Mouse (Mus musculus) neural tube, embryonic 12.5 days (tissue): ENCODE data around the gene Gpx5. TPM values are rescaled to one million over a fixed set of nuclear protein-coding genes. Genes with fewer than 3 reads are reported as not detected.

Experiments used
- ATAC-seq: fragments of 200-750 bp; cut with Nextera tagmentation; 2 replicates; pipeline ENCODE4 v1.8.0; 2017; ENCODE audit warnings: low read depth, mild to moderate bottlenecking, moderate TSS enrichment, moderate library complexity; ENCODE audit not compliant: low FRiP score
- H3K27ac ChIP-seq: fragments of 300-500 bp; sonication (generic); 2 replicates; pipeline ENCODE4 v1.5.1; 2016
- H3K27me3 ChIP-seq: fragments of 300-500 bp; sonication (generic); replicated peaks from 2 replicates; pipeline ENCODE4 v1.6.1; 2016; ENCODE audit warnings: mild to moderate bottlenecking
- H3K36me3 ChIP-seq: fragments of 300-500 bp; sonication (generic); 2 replicates; pipeline ENCODE4 v1.6.1; 2016; ENCODE audit warnings: mild to moderate bottlenecking
- H3K4me1 ChIP-seq: fragments of 300-500 bp; sonication (generic); 2 replicates; pipeline ENCODE4 v1.6.1; 2016
- H3K4me2 ChIP-seq: fragments of 300-500 bp; sonication (generic); replicated peaks from 2 replicates; pipeline ENCODE4 v1.6.1; 2016; ENCODE audit warnings: mild to moderate bottlenecking
- H3K4me3 ChIP-seq: fragments of 300-500 bp; sonication (generic); 2 replicates; pipeline ENCODE4 v1.5.1; 2016
- H3K9ac ChIP-seq: fragments of 300-500 bp; sonication (generic); 2 replicates; pipeline ENCODE4 v1.6.1; 2016; ENCODE audit warnings: mild to moderate bottlenecking
- H3K9me3 ChIP-seq: fragments of 300-500 bp; sonication (generic); 2 replicates; pipeline ENCODE4 v1.6.1; 2016; ENCODE audit warnings: mild to moderate bottlenecking
- WGBS: fragments of 180-500 bp; shearing (Covaris S2); methylation state at CpG from one replicate; pipeline ENCODE4 v1.1.7; 2016; 5-methylcytosine and 5-hydroxymethylcytosine counted together
- polyA plus RNA-seq: library from polyadenylated mRNA; unstranded; fragments of >200 nt; fragmentation: Nextera tagmentation; extraction: Ambion mirVana; gene quantifications from 2 replicates; pipeline ENCODE4 v1.2.1, GENCODE M21; 2016

The Gpx5 gene
- polyA plus RNA-seq, result not detected in 2 replicates

DNA sequence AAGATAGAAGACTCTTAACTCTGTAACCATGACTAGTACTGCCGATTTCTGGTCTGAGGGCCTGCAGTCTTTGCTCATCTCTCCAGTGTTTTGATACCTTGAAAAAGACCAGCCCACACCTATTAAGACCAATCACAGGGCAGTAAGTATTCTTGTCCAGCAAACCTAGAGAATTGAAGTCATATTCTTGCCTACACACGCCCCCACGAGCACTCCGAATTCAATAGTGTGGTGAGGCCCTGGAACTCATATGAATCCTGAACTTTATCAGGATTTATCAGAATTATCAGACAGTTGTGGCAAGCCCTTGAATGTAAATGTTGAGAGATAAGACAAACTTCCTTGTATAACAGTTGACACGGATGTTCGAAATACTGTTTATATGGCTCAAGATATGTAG, at the start of gene Gpx5:
TSS of gene Gpx5 (minus strand) at position 101 of the 400 bp plus-strand sequence.
- Histone ChIP-seq H3K4me3 (no peak within 1 kb of the TSS), H3K9me3 (no peaks in the 10 kb centered on the region), H3K27ac (no peak within 1 kb of the TSS), H3K4me2 (no peak within 1 kb of the TSS), H3K36me3 (no peaks in the 10 kb centered on the region), H3K27me3 (no peaks in the 10 kb centered on the region), H3K4me1 (no peaks in the 10 kb centered on the region), H3K9ac (no peak within 1 kb of the TSS)
- 95% methylated on average over 6 of the region's 6 CpGs for WGBS
- no peak for ATAC-seq

DNA sequence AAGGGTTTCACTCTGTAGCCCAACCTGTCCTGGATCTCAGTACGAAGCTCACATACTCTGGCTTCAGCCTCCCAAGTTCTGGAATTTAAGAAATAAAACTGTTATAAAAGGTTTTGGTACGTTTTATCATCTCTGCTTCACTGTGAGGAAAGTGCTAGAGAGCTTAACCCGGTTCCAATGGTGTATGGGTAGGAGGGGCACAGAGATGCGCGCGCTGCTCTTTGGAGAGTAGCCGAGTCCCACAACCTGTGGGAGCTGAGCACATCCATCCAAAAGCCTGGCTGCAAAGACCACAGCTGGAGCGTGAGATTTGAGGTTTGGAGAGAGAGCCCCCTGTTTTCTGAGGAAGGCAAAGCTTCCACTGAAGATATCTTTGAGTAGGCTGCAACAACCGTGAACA, 34.9 kb upstream of the Gpx5 start:
- Histone ChIP-seq H3K4me3 (peak overlapping the region; percentile 31), H3K4me1 (0 out of 2 replicates have a peak, but pooled peaks cover 3% of the 10 kb centered on the region), H3K4me2 (peak overlapping the region; percentile 56), H3K9ac (no peak overlapping the region), H3K9me3 (no peaks in the 10 kb centered on the region), H3K36me3 (no peaks in the 10 kb centered on the region), H3K27ac (no peak overlapping the region), H3K27me3 (no peaks in the 10 kb centered on the region; the same call in 1 of the 2 replicates)
- 0% methylated on average over 9 of the region's 9 CpGs for WGBS
- no peak for ATAC-seq

DNA sequence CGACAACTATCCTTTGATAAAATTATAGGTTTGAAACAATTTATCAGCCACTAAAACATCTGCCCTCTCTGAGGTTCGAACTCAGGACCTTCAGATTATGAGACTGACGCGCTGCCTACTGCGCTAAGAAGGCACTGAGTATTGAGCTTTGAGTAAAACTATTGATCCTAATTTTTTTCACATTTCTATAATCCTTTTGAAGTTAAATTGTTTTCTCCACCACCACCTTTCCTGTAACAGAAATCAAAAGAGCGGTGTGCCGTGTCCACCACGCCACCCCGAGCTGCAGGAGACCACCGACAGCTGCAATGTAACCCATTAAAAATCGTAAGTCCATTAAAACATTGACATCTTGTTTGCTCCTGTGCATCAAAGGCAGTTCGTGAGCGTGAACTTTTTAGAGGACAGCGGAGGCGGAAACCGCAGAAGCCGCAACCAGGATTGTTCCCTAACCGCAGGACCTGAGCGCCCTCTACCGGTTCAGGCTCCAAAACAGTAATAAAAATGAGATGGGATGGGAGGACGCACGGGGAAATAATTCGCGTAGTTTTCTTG, 34.2 kb upstream of the Gpx5 start:
- H3K9ac ChIP-seq, result no peak overlapping the region
- peak overlapping the region; percentile 31 for H3K4me3 ChIP-seq
- H3K27ac ChIP-seq, result no peak overlapping the region
- H3K9me3 ChIP-seq, result no peaks in the 10 kb centered on the region
- 0 out of 2 replicates have a peak, but pooled peaks cover 3% of the 10 kb centered on the region for H3K4me1 ChIP-seq
- under 1% methylated on average over 24 of the region's 24 CpGs for WGBS
- peak overlapping the region; percentile 56 for H3K4me2 ChIP-seq
- no peaks in the 10 kb centered on the region; the same call in 1 of the 2 replicates for H3K27me3 ChIP-seq
- H3K36me3 ChIP-seq, result no peaks in the 10 kb centered on the region
- ATAC-seq, result peak; percentile 85

DNA sequence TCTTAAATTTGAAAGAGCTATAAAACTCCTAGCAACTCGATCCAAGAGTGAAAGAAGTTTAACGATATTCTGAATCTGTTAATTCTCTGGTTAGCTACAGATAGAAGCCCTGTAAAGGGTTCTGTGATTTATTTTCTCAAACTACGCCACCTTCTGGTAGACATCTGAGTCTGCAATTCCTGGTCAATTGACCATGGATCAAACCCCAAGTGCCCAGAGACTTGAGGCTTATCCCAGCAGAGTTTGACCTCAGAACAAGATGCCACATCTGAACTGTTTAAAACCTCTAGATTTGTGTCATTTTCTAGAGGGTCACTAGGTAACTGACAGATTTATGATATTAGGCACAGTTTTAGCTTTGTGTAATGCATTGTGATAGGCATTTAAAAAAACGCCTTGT, 33.7 kb upstream of the Gpx5 start:
- H3K36me3 ChIP-seq, result no peaks in the 10 kb centered on the region
- no peak overlapping the region for H3K4me3 ChIP-seq
- H3K9me3 ChIP-seq, result no peaks in the 10 kb centered on the region
- ATAC-seq, result peak; percentile 41; the same call in 1 of the 2 replicates
- no peaks in the 10 kb centered on the region; the same call in 1 of the 2 replicates for H3K27me3 ChIP-seq
- no peak overlapping the region for H3K27ac ChIP-seq
- 0 out of 2 replicates have a peak, but pooled peaks cover 3% of the 10 kb centered on the region for H3K4me1 ChIP-seq
- H3K4me2 ChIP-seq, result peak overlapping the region; percentile 56
- H3K9ac ChIP-seq, result no peak overlapping the region
- whole genome bisulfite sequencing, result 11% methylated on average over 4 of the region's 4 CpGs

DNA sequence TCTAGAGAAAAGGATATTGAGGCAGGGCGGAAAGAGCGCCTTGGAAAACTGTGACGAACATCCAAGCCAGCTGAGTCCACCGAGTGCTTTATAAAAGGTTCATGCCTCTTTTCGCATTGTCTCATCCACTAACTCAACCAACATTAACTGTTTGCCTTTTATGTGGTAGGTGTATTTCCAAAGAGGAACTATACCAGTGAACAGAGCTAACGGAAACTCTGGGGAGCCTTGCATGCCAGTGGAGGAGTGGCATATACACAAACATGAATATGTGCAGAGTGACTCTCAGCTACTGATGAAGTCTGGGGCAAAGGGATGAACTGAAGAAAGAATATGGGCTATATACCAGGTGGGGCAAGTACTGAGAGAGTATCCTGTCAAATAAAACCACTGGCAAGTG, 30.9 kb upstream of the Gpx5 start:
- no peak for ATAC-seq
- 71% methylated on average over 6 of the region's 6 CpGs for WGBS
- 0 out of 2 replicates have a peak, but pooled peaks cover 3% of the 10 kb centered on the region for H3K4me1 ChIP-seq
- H3K4me3 ChIP-seq, result no peak overlapping the region
- no peaks in the 10 kb centered on the region; the same call in 1 of the 2 replicates for H3K27me3 ChIP-seq
- H3K9me3 ChIP-seq, result no peaks in the 10 kb centered on the region
- no peak overlapping the region for H3K27ac ChIP-seq
- no peak overlapping the region for H3K9ac ChIP-seq
- H3K4me2 ChIP-seq, result peak overlapping the region; percentile 23
- no peaks in the 10 kb centered on the region for H3K36me3 ChIP-seq

DNA sequence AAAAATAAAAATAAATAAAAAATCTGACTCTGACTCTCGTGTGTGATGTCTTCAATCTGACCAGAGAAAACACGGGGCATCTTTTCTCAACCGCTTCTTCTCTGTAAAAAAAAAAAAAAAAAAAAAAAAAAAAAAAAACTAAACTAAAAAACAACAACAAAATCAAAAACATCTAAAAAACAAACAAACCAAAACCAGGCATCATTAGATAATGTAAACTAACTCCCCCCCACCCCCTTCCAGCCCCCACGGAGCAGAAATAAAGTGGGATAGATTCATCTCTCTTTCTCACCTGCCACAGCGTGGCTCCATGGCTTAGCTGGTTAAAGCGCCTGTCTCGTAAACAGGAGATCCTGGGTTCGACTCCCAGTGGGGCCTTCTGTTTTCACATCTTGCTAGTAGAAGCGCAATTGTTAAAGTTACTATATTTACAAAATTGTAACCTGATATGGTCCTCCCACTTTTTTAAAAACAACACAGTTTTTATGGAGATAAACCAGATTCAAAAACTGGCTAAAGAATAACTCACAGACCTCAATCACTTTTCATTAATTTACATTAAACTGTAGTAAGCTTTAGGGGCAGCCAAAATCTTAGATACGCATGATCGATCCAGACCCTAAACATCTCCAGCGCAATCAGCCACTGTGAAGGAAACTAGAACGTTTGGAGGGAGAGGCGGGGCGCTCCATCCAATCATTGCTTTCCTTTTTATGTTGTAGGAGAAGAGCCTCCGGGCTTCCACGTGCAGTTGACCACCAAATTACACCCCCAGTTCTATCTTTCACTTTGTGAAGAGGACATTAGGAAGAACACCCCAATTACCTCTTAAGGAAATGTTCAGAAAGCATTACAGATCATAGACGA, 30.2 kb upstream of the Gpx5 start:
- no peak for ATAC-seq
- Histone ChIP-seq H3K27me3 (no peaks in the 10 kb centered on the region; the same call in 1 of the 2 replicates), H3K4me3 (0 out of 2 replicates have a peak overlapping the region, but pooled peaks have one; percentile 5), H3K4me2 (peak overlapping the region; percentile 48), H3K27ac (no peak overlapping the region), H3K4me1 (0 out of 2 replicates have a peak, but pooled peaks cover 3% of the 10 kb centered on the region), H3K36me3 (no peaks in the 10 kb centered on the region), H3K9ac (no peak overlapping the region), H3K9me3 (no peaks in the 10 kb centered on the region)
- WGBS, result 17% methylated on average over 18 of the region's 18 CpGs

DNA sequence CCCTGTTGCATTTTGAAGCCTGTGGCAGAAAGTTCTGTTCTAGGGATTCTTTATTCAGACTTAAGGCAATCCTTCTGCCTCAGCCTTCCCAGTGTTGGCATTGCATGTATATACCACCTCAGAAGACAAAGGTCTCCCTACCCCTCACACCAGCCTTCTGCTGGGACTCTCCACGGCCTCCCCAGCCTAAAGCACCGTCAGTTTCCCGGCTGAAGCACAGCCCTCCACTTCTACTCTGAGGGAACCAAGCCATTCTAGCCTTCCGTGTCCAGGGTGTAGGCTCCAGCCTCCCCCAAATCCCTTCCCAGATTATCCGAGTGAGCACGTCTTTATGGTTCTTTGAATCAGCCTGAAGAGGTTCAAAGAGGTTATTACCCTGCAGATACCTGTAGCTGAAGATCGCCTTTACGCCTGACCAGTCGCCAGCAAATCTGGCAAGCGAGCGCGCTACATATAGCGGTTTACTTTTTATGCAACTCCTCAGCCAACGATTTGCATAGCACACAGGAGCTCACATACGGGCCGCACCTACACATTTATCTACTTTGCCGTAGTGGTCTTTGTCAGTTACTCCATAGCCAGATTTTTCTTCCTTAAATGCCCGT, 29.5 kb upstream of the Gpx5 start:
- WGBS, result 1% methylated on average over 18 of the region's 18 CpGs
- Histone ChIP-seq H3K27me3 (no peaks in the 10 kb centered on the region; the same call in 1 of the 2 replicates), H3K27ac (no peak overlapping the region), H3K36me3 (no peaks in the 10 kb centered on the region), H3K9me3 (no peaks in the 10 kb centered on the region), H3K4me1 (no peaks in the 10 kb centered on the region), H3K4me2 (peak overlapping the region; percentile 48), H3K4me3 (peak overlapping the region; percentile 5; the same call in 1 of the 2 replicates), H3K9ac (no peak overlapping the region)
- no peak for ATAC-seq

DNA sequence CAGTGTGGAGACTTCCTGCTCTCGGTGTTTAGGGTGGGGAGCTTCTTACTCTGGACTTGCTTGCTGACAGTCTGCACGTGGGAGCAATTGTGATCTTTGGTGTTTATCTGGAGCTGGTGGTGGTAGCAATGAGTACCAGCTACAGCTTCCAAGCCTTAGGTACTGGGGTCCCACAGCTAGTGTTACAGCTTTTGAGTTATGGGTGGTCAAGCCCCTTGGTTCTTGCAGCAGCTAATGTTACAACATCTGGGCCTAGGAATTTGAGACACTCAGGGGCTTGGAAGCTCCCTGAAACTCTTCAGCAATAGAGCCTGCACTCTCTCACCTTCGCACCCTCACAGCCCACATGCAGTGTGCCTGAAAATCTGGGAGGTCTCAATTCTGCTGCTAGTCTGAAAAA, 27.7 kb upstream of the Gpx5 start:
- 69% methylated on average over 3 of the region's 3 CpGs for WGBS
- Histone ChIP-seq H3K27ac (no peak overlapping the region), H3K9ac (no peak overlapping the region), H3K27me3 (no peaks in the 10 kb centered on the region; the same call in 1 of the 2 replicates), H3K4me3 (no peak overlapping the region), H3K4me1 (no peaks in the 10 kb centered on the region), H3K4me2 (no peak overlapping the region), H3K36me3 (no peaks in the 10 kb centered on the region), H3K9me3 (no peaks in the 10 kb centered on the region)
- ATAC-seq, result no peak

DNA sequence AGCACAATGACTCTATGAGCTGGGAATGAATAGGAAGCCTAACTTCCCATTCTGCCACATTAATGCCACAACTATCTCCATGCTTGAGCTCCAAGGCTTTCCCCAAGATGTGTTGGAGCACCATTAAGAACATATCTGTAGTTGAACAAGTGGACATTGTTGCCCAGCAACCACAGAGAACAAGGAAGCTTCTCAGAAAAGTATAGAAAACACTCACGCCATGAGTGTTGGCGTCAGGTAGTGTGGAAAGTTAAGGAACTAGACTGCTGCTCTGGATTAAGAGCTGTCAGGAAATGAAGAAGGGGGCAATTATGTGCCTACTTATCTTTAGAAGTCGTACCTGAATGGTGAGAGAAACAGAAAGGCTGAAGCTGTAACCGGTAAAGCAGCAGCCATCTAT, 21.4 kb upstream of the Gpx5 start:
- H3K27me3 ChIP-seq, result no peaks in the 10 kb centered on the region
- H3K27ac ChIP-seq, result no peak overlapping the region
- no peaks in the 10 kb centered on the region for H3K4me1 ChIP-seq
- H3K36me3 ChIP-seq, result no peaks in the 10 kb centered on the region
- H3K9me3 ChIP-seq, result no peaks in the 10 kb centered on the region
- ATAC-seq, result no peak
- H3K9ac ChIP-seq, result no peak overlapping the region
- no peak overlapping the region for H3K4me3 ChIP-seq
- H3K4me2 ChIP-seq, result no peak overlapping the region
- 88% methylated on average over 4 of the region's 4 CpGs for WGBS

DNA sequence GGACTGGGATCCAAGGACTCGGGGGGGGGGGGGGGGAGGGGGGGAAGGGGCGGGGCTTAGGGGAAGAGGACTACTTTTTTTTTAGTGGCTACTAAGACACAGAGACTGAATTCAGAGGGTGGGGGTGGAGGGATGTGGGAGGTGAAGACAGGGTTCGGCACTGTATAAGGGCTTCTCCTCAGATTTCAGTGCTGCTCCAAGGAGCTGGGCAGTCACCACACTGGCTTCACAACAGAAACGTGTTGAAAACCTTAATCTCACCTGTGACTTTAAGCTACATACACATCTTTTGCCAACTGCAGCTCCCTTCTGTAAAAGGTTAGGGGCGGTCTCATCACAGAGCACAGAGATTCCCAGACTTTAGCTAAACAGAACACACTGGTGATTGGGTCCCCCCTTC, 20.3 kb upstream of the Gpx5 start:
- H3K27me3 ChIP-seq, result no peaks in the 10 kb centered on the region
- H3K4me1 ChIP-seq, result no peaks in the 10 kb centered on the region
- H3K9ac ChIP-seq, result no peak overlapping the region
- H3K9me3 ChIP-seq, result no peaks in the 10 kb centered on the region
- 35% methylated on average over 4 of the region's 5 CpGs for WGBS
- no peaks in the 10 kb centered on the region for H3K36me3 ChIP-seq
- H3K4me2 ChIP-seq, result no peak overlapping the region
- no peak overlapping the region for H3K27ac ChIP-seq
- no peak overlapping the region for H3K4me3 ChIP-seq
- no peak for ATAC-seq

DNA sequence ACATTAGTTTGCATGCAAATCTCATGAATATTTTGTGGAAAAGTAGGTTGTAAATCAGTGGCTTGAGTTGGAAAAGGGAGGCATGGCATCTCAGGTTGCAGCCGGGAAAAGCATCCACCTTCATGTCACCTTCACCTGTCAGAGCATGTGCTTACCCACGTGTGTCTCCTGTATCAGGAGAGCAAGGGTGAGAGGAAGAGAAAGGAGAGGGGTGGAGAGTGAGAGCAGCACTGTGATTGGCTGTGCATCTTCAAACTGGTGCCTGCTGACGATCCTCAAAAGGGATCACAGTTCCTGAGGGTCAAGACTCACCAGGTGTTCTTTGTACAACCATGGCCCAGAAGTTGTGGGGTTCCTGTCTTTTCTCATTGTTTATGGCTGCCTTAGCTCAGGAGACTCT, 19.4 kb upstream of the Gpx5 start, which contains the start of gene Gpx6:
TSS of gene Gpx6 (plus strand) at position 200 of the 400 bp plus-strand sequence.
- H3K36me3 ChIP-seq, result no peaks in the 10 kb centered on the region
- H3K27ac ChIP-seq, result no peak within 1 kb of the TSS
- whole genome bisulfite sequencing, result 20% methylated on average over 3 of the region's 3 CpGs
- H3K27me3 ChIP-seq, result no peaks in the 10 kb centered on the region
- no peak within 1 kb of the TSS for H3K4me2 ChIP-seq
- H3K9me3 ChIP-seq, result no peaks in the 10 kb centered on the region
- no peaks in the 10 kb centered on the region for H3K4me1 ChIP-seq
- no peak within 1 kb of the TSS for H3K9ac ChIP-seq
- no peak within 1 kb of the TSS for H3K4me3 ChIP-seq
- ATAC-seq, result no peak

DNA sequence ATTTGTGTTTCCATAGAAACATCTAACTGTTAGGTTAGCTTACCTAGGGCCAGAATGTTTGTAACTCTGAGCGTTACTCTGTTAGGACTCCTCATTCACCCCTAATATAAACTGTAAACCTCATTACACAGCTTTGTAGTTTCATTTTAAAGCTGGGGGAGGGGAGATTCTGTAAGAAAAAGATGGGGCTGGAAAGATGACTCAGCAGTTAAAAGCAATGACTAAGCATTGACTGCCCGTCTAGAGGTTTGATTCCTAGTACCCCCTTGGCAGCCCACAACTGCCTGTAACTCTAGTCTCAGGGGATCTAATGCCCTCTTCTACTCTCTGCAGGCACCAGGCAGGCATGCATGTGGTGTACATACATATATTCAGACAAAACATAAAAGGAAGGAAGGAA, 17.3 kb upstream of the Gpx5 start:
- H3K9me3 ChIP-seq, result no peaks in the 10 kb centered on the region
- ATAC-seq, result no peak
- H3K4me1 ChIP-seq, result no peaks in the 10 kb centered on the region
- H3K4me2 ChIP-seq, result no peak overlapping the region
- H3K4me3 ChIP-seq, result no peak overlapping the region
- H3K9ac ChIP-seq, result no peak overlapping the region
- H3K27me3 ChIP-seq, result no peaks in the 10 kb centered on the region
- H3K27ac ChIP-seq, result no peak overlapping the region
- WGBS, result 76% methylated on average over 2 of the region's 2 CpGs
- no peaks in the 10 kb centered on the region for H3K36me3 ChIP-seq
